Mouse (Mus musculus): ENCODE measurements around the gene Dcst2.

- TF ChIP-seq NANOG (IDR thresholded peaks at IDR 0.05; ENCODE audit: borderline replicate concordance, low read length) (no peak), CTCF (conservative IDR thresholded peaks at IDR 0.05; ENCODE audit: low read length) (no peak), POU5F1 (IDR thresholded peaks at IDR 0.05; ENCODE audit: borderline replicate concordance, low read length) (no peak)
These were observed 58.2 kb downstream of the Dcst2 start for GRCm38 (mm10) chr3:89419981-89420380.

Measured in E14TG2a.4 (cell line).